Mouse (Mus musculus) limb, embryonic 14.5 days (tissue): ENCODE measurements around the gene Bglap2. TPM values are rescaled to one million over a fixed set of nuclear protein-coding genes. Genes with fewer than 3 reads are reported as not detected.
A peak's percentile ranks its signal among the peaks of the same experiment; 100 is the strongest.
"Not testable (repeated sequence)": the region's sequence is repeated elsewhere in the genome, so short reads cannot be mapped to it uniquely, and the experiment has no call there.

Experiments
- ATAC-seq: fragments of 200-750 bp; cut with Nextera tagmentation; 2 replicates; pipeline ENCODE4 v1.8.0; 2017; ENCODE audit warnings: low read depth, moderate number of reproducible peaks, moderate TSS enrichment; ENCODE audit not compliant: low FRiP score
- DNase-seq: peaks from one replicate; pipeline ENCODE4 v3.0.0-alpha.2; 2015; ENCODE audit warnings: low spot score
- H3K27ac ChIP-seq: fragments of 300-500 bp; sonication (generic); replicated peaks from 2 replicates; pipeline ENCODE4 v1.5.1; 2014; ENCODE audit warnings: low read depth, mild to moderate bottlenecking, low read length, moderate library complexity, mixed read lengths
- H3K27me3 ChIP-seq: fragments of 300-500 bp; sonication (generic); 2 replicates; pipeline ENCODE4 v1.6.1; 2014; ENCODE audit warnings: low read length, mixed read lengths; ENCODE audit not compliant: control insufficient read depth, insufficient read depth
- H3K36me3 ChIP-seq: fragments of 300-500 bp; sonication (generic); 2 replicates; pipeline ENCODE4 v1.6.1; 2014; ENCODE audit warnings: mild to moderate bottlenecking, low read length, moderate library complexity, mixed read lengths; ENCODE audit not compliant: control insufficient read depth, insufficient read depth
- H3K4me1 ChIP-seq: fragments of 300-500 bp; sonication (generic); 2 replicates; pipeline ENCODE4 v1.6.1; 2014; ENCODE audit warnings: antibody characterized with exemption, low read length, mixed read lengths; ENCODE audit not compliant: control insufficient read depth, insufficient read depth
- H3K4me2 ChIP-seq: fragments of 300-500 bp; sonication (generic); replicated peaks from 2 replicates; pipeline ENCODE4 v1.6.1; 2014; ENCODE audit warnings: low read depth, mild to moderate bottlenecking, low read length, moderate library complexity; ENCODE audit not compliant: severe bottlenecking
- H3K4me3 ChIP-seq: fragments of 300-500 bp; sonication (generic); replicated peaks from 2 replicates; pipeline ENCODE4 v1.5.1; 2014; ENCODE audit warnings: low read length
- H3K9ac ChIP-seq: fragments of 300-500 bp; sonication (generic); 2 replicates; pipeline ENCODE4 v1.6.1; 2014; ENCODE audit warnings: mild to moderate bottlenecking, low read depth, low read length, moderate library complexity; ENCODE audit not compliant: severe bottlenecking
- H3K9me3 ChIP-seq: fragments of 300-500 bp; sonication (generic); 2 replicates; pipeline ENCODE4 v1.6.1; 2016; ENCODE audit warnings: low read length; ENCODE audit not compliant: control insufficient read depth
- POLR2A ChIP-seq: fragments of 200-500 bp; IDR thresholded peaks from 2 replicates; pipeline ENCODE4 v1.8.0; 2012; ENCODE audit warnings: inconsistent platforms, mild to moderate bottlenecking, moderate library complexity, borderline replicate concordance; ENCODE audit not compliant: insufficient read depth, insufficient read length; ENCODE audit errors: extremely low read depth
- WGBS: fragments of 180-500 bp; shearing (Covaris S2); extraction: QIAGEN DNeasy Blood & Tissue Kit; methylation state at CpG from one replicate; pipeline ENCODE4 v1.1.7; 2014; 5-methylcytosine and 5-hydroxymethylcytosine counted together
- polyA plus RNA-seq, 2 experiments: library from polyadenylated mRNA; depleted of rRNA in 1 of 2; stranded (reverse) in 1 of 2; unstranded in 1 of 2; fragments of >200 nt; fragmentation: Nextera tagmentation in 1 of 2; extraction: Ambion mirVana in 1 of 2; gene quantifications; 2 replicates each; pipeline versions ENCODE4 v1.2.1 to v1.2.3; 2012 to 2014

Bglap2 gene
- polyA plus RNA-seq (2012; rRNA removed): 0.52 and 0.60 TPM in 2 replicates
- polyA plus RNA-seq (2014; fragmentation: Nextera tagmentation; extraction: Ambion mirVana): 0.77 and 1.9 TPM in 2 replicates

- not testable (repeated sequence) for H3K4me3 ChIP-seq, ATAC-seq
- whole genome bisulfite sequencing: 72% methylated on average over 4 of the region's 5 CpGs
Observed at GRCm38 (mm10) chr3:88378599-88378998, at the start of gene Bglap2. Gene Bglap2, minus strand, starts transcription at chr3:88378699.

GRCm38 (mm10) chr3:88427342-88427905 is 48.9 kb upstream of the Bglap2 start:
- WGBS: 85% methylated on average over 4 of the region's 4 CpGs
- Histone ChIP-seq H3K36me3 (no peaks in the 10 kb centered on the region), H3K4me1 (peaks cover 10% of the 10 kb centered on the region), H3K9ac (no peak overlapping the region), H3K4me2 (no peak overlapping the region), H3K9me3 (no peaks in the 10 kb centered on the region), H3K4me3 (no peak overlapping the region), H3K27me3 (no peaks in the 10 kb centered on the region), H3K27ac (no peak overlapping the region)
- no peak for DNase-seq
- ATAC-seq: no peak
- no peak for TF ChIP-seq POLR2A

More at GRCm38 (mm10) chr3:88378599-88378998, at the start of gene Bglap2:
- not testable (repeated sequence) for H3K9me3 ChIP-seq, H3K36me3 ChIP-seq, H3K27ac ChIP-seq, H3K9ac ChIP-seq, H3K4me1 ChIP-seq, H3K27me3 ChIP-seq, DNase-seq, H3K4me2 ChIP-seq

GRCm38 (mm10) chr3:88425708-88426420 is 47.4 kb upstream of the Bglap2 start:
- WGBS: 81% methylated on average over 10 of the region's 10 CpGs
- Histone ChIP-seq H3K36me3 (0 out of 2 replicates have a peak, but pooled peaks cover 4% of the 10 kb centered on the region), H3K9ac (no peak overlapping the region), H3K9me3 (no peaks in the 10 kb centered on the region), H3K4me2 (no peak overlapping the region; the same call in 1 of the 2 replicates), H3K4me3 (no peak overlapping the region; the same call in 1 of the 2 replicates), H3K4me1 (peaks cover 10% of the 10 kb centered on the region), H3K27ac (no peak overlapping the region), H3K27me3 (no peaks in the 10 kb centered on the region)
- ATAC-seq: no peak
- TF ChIP-seq POLR2A: no peak
- DNase-seq: no peak

- TF ChIP-seq POLR2A: no peak
- WGBS: 9% methylated on average over 2 of the region's 2 CpGs
- ATAC-seq: no peak
- Histone ChIP-seq H3K9ac (0 out of 2 replicates have a peak overlapping the region, but pooled peaks have one; percentile 25), H3K9me3 (no peaks in the 10 kb centered on the region), H3K4me1 (peaks cover 10% of the 10 kb centered on the region), H3K36me3 (peaks cover 10% of the 10 kb centered on the region), H3K27me3 (no peaks in the 10 kb centered on the region), H3K4me3 (peak overlapping the region; percentile 69), H3K4me2 (peak overlapping the region; percentile 32), H3K27ac (no peak overlapping the region)
- DNase-seq: no peak
Observed at GRCm38 (mm10) chr3:88425330-88425689, 46.8 kb upstream of the Bglap2 start.

GRCm38 (mm10) chr3:88424605-88425329 is 46.3 kb upstream of the Bglap2 start, which contains the start of gene Slc25a44:
Gene Slc25a44, minus strand, starts transcription at chr3:88425139.
- Histone ChIP-seq H3K27me3 (no peaks in the 10 kb centered on the region), H3K9ac (peak within 1 kb of the TSS; percentile 60), H3K9me3 (no peaks in the 10 kb centered on the region), H3K27ac (no peak within 1 kb of the TSS), H3K4me1 (peaks cover 10% of the 10 kb centered on the region), H3K4me3 (peak within 1 kb of the TSS; percentile 69), H3K4me2 (peak within 1 kb of the TSS; percentile 75), H3K36me3 (peaks cover 15% of the 10 kb centered on the region)
- ATAC-seq (peak; percentile 99), DNase-seq (peak; percentile 99)
- WGBS: 4% methylated on average over 35 of the region's 35 CpGs
- no peak for TF ChIP-seq POLR2A
